Mouse (Mus musculus): ENCODE measurements around the gene Pde4b.
A peak's percentile ranks its signal among the peaks of the same experiment; 100 is the strongest.

The Pde4b gene

GRCm38 (mm10) chr4:102612596-102612995 is 525.3 kb downstream of the Pde4b start:
- no peak for DNase-seq (ENCODE audit: low spot score)

- DNase-seq (ENCODE audit: low spot score): no peak
Measured at GRCm38 (mm10) chr4:102617774-102618173, 530.4 kb downstream of the Pde4b start.

- no peak for DNase-seq (ENCODE audit: low spot score)
Measured at GRCm38 (mm10) chr4:102618609-102619008, 531.3 kb downstream of the Pde4b start.

GRCm38 (mm10) chr4:102620179-102620910 is 533.0 kb downstream of the Pde4b start:
- no peak for DNase-seq (ENCODE audit: low spot score)

DNA sequence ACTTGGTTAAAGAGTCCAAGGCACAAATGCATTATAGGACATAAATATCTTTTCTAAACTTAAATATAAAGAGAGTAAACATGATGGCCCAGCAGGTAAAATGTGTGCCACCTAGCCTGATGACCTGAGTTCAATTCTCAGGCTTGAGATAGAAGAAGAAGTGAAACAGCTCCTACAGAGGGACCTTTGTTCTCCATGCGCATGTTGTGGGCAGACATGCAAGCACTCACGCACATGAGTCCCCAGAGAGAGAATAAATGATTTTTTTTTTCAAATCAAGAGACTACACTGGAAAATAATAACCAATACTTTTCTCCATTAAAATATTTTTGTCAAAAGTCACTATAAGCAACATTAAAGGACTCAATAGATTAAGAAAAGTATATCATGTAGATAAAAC is 533.8 kb downstream of the Pde4b start:
- no peak for DNase-seq (ENCODE audit: low spot score)

DNA sequence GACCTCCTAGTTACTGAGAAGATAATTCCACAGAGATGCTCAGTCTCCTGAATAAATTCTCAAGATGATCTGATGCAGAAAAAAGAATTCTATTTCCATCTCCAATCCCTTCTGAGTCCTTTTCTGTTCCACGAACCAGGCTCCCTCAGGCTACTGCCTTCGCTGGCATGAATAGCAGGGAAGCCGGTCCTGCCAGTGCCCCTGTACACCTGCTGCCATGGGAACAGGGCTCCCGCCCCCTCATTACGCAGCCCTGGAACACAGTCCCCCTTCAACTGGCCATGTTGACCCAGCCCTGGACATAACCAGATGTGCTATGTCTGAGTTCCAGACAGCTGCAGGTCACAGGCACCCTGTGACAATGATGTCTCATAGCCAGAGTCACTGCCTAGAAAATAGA is 535.6 kb downstream of the Pde4b start:
- no peak for DNase-seq (ENCODE audit: low spot score)

DNA sequence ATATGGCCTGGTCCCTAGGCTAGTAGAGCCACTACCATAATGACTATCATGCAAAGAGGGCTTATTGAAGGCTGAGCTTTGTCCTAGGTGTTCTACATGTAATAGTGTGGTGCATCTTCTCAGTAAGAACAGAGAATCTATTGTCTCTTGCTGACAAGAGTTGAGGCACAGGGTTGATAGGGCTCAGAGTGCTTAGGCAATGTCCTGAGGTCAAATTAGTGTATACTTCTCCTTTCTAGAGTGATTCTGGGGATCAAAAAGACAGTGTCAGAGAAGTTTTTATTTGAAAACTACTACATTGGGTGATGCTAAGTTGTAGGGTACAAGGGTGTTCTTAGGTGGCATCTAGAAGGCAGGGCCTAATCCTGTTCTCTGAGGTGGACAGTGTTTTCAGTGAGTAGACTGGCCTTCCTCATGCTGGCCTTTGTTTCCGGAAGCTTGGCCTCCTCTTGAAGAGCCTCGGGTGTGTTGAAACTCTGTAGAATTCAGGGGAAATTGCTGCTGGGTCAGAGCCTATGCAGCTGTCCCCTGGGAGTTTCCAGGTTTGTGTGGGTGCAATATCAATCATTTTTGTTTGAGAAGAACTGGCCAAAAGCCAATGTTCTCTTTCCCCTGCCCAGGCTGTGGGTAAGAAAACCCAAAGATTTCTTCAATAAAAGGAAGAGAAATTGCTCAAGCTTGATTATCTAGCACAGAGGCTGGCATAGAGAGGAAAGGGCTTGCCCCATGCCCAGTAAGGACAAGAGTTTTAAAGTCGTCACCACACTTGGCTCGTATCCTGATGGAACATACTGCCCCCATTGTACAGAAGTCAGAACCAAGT is 536.7 kb downstream of the Pde4b start:
- no peak for DNase-seq (ENCODE audit: low spot score)

DNA sequence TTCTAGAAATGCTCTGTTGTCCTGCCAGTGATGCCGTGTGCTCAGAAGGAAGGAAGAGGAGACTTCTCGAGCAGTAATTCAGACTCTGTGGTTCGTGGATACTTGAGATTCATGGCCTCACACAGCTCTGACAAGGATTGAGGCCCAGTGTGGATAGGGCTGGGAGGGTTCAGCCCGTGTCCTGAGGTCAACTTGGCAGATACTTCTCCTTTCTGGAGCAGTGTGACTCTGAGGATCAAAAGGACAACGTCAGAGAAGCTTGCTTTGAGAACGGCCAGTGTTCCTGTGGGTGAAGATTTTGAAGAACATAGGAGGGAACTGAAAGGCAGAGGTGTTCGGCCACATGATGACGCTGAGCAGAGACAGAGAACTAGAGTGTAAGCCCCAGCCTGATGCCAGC is 537.6 kb downstream of the Pde4b start:
- DNase-seq (ENCODE audit: low spot score): no peak

- no peak for DNase-seq (ENCODE audit: low spot score)
Measured at GRCm38 (mm10) chr4:102627799-102628198, 540.5 kb downstream of the Pde4b start.

DNA sequence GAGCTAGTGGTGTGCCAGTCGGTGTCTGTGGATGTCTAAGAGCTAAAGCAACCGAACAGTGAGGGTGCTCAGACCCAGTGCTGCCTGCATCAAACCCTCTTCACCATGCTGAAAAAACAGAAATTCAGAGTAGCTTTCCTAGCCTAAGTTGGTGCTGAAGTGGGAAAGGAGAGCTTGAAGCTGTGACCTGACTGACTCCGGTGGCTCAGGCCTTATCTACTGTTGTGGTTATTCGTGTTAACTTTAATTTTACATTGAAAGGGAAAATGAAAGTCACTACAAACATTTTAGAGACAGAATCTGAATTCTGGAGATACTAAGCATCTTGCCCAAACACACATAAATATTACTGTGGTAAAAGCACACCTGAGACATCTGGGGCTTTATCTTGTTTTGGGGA is 542.3 kb downstream of the Pde4b start:
- DNase-seq (ENCODE audit: low spot score): no peak

DNA sequence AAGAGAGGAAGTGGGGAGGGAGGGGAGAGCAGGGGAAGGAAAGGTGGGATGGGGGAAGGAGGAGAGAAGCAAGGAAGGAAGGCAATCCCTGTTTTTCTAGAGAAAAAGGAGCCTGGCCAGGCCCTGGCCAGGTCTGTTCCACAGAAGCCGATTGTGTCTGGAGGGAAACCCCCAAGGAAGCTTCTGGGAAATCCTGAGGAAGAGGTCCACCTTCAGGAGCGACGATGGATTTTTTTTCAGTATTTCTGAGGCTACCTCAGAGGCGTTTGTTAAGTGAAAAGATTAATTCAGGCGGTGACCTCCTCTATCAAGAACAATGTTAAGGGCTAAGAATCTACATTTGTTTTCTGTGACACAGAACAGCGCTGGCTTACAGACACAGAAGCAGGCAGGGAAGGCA is 542.9 kb downstream of the Pde4b start:
- DNase-seq (ENCODE audit: low spot score): no peak

DNA sequence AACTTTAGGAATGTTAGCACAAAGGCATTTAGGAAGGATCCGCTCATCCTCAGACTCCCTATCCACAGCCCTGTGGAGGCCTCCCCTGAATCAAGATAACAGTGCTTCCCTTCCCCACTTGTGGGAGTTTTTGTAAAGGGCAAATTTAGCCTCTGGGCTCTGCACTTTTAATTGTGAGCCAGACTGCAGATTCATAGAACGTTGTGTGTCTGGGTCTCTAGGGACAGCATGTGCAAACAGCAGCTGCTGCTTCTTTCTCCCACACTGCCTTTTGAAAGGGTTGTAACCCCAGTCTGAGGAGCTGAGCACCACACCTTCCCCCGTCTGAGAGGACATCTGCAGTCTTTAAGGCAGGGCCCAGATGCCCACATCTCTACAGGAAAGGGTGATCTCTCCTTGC is 544.3 kb downstream of the Pde4b start:
- no peak for DNase-seq (ENCODE audit: low spot score)

GRCm38 (mm10) chr4:102633241-102633640 is 545.9 kb downstream of the Pde4b start:
- no peak for DNase-seq (ENCODE audit: low spot score)

DNA sequence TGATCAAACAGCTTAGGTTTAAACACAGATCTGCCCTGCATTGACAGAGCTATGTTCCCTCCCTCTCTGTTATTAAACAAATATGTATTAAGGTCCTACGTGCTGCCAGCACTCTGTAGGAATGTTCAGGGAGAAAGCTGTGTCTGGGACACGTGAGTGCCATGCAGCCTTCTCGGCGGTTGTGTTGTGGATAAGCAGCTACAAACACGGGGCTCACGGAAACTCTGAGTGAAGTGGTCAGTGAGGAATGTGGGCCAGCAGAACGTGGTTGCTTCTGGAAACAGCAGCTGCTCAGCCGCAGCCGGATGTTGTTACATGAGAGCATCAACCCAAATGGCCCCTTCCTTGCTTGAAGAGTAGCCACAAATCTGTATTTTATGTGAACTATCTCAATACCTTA is 547.9 kb downstream of the Pde4b start:
- no peak for DNase-seq (ENCODE audit: low spot score)

- DNase-seq (ENCODE audit: low spot score): no peak
Measured at GRCm38 (mm10) chr4:102635944-102636343, 548.6 kb downstream of the Pde4b start.

GRCm38 (mm10) chr4:102637348-102637910 is 550.1 kb downstream of the Pde4b start:
- DNase-seq (ENCODE audit: low spot score): no peak

DNA sequence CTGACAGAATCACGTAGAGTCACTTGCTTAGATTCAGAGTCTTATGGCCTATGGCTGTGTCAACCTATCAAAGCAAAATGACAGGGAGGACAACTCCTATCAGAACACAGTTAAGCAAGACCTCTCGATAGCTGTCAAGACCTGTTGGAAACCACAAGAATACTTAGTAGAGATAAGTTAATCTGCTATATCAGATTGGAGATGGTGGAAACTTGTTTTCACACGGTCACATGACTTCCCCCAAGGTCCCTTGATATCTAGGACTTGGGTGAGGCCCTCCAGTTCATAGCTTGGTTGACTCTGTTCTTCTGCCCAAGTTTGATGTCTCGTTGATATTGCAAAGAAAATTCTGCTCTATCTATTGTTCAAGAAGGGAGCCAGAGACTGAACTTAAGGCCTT is 553.6 kb downstream of the Pde4b start:
- DNase-seq (ENCODE audit: low spot score): no peak

DNA sequence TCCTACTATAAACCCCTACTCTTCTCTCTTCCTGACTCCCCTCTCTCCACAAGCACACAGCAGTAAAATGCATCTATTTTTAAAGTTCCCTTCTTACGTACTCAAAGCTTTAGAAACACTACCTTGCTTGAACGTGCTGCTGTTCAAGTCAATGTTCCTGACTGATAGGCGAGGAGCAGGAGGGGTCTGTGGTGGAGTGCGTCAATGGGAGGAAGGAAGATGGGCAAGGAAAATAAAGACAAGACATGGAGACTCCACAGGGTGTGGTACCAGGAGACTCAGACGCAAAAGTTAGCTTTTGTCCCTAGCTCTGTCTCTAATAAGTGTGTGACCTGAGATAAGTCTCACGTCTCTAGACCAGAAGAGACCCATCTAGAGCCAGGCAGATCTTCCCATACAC is 556.7 kb downstream of the Pde4b start:
- no peak for DNase-seq (ENCODE audit: low spot score)

GRCm38 (mm10) chr4:102647056-102647455 is 559.7 kb downstream of the Pde4b start:
- DNase-seq (ENCODE audit: low spot score): no peak

- DNase-seq (ENCODE audit: low spot score): no peak
Measured at GRCm38 (mm10) chr4:102655331-102655730, 568.0 kb downstream of the Pde4b start.

GRCm38 (mm10) chr4:102656494-102657036 is 569.2 kb downstream of the Pde4b start:
- DNase-seq (ENCODE audit: low spot score): peak; percentile 34
